Mouse (Mus musculus) G1E (cell line): ENCODE measurements around the gene Cacnb4.

Experiments used
- CTCF ChIP-seq: IDR thresholded peaks from 2 replicates; pipeline ENCODE4 v1.5.1; 2012; ENCODE audit warnings: low read depth, low read length, inconsistent platforms, mixed read lengths
- GATA1 ChIP-seq: IDR thresholded peaks from 2 replicates; pipeline ENCODE4 v1.6.1; 2012; ENCODE audit warnings: borderline replicate concordance, low read length, inconsistent platforms, mixed read lengths
- GATA2 ChIP-seq: IDR thresholded peaks from 2 replicates; pipeline ENCODE4 v1.6.1; 2012; ENCODE audit warnings: low read depth, low read length, inconsistent platforms, borderline replicate concordance
- POLR2AphosphoS5 ChIP-seq: IDR thresholded peaks from 2 replicates; pipeline ENCODE4 v1.6.1; 2012; ENCODE audit warnings: low read depth, low read length, inconsistent platforms; ENCODE audit not compliant: insufficient replicate concordance
- TAL1 ChIP-seq: conservative IDR thresholded peaks from 2 replicates; pipeline ENCODE4 v1.6.1; 2012; ENCODE audit warnings: low read depth, low read length, inconsistent platforms, mixed read lengths

GRCm38 (mm10) chr2:52537155-52537554, 139.5 kb downstream of the Cacnb4 start:
- no peak for TF ChIP-seq CTCF
- no peak for TF ChIP-seq GATA1
- no peak for TF ChIP-seq TAL1
- no peak for TF ChIP-seq POLR2AphosphoS5
- no peak for TF ChIP-seq GATA2
